Mouse (Mus musculus) stomach, embryonic 16.5 days (tissue): ENCODE data around the gene Arf4. TPM values are rescaled to one million over a fixed set of nuclear protein-coding genes. Genes with fewer than 3 reads are reported as not detected.

ENCODE experiments used
- ATAC-seq: fragments of 200-750 bp; cut with Nextera tagmentation; 2 replicates; pipeline ENCODE4 v1.8.0; 2017; ENCODE audit warnings: moderate number of reproducible peaks, moderate TSS enrichment; ENCODE audit not compliant: insufficient read depth, low FRiP score
- H3K27ac ChIP-seq: fragments of 300-500 bp; sonication (generic); 2 replicates; pipeline ENCODE4 v1.5.1; 2014; ENCODE audit warnings: low read length
- H3K27me3 ChIP-seq: fragments of 300-500 bp; sonication (generic); 2 replicates; pipeline ENCODE4 v1.6.1; 2014; ENCODE audit warnings: low read length, control low read depth, mixed read lengths; ENCODE audit not compliant: control insufficient read depth, insufficient read depth
- H3K36me3 ChIP-seq: fragments of 300-500 bp; sonication (generic); 2 replicates; pipeline ENCODE4 v1.6.1; 2014; ENCODE audit warnings: low read length; ENCODE audit not compliant: control insufficient read depth, insufficient read depth
- H3K4me1 ChIP-seq: fragments of 300-500 bp; sonication (generic); 2 replicates; pipeline ENCODE4 v1.6.1; 2014; ENCODE audit warnings: low read length, control low read depth, mixed read lengths; ENCODE audit not compliant: control insufficient read depth, insufficient read depth
- H3K4me2 ChIP-seq: fragments of 300-500 bp; sonication (generic); 2 replicates; pipeline ENCODE4 v1.6.1; 2014; ENCODE audit warnings: low read depth, low read length, mixed read lengths
- H3K4me3 ChIP-seq: fragments of 300-500 bp; sonication (generic); replicated peaks from 2 replicates; pipeline ENCODE4 v1.5.1; 2014; ENCODE audit warnings: mild to moderate bottlenecking, low read length
- H3K9ac ChIP-seq: fragments of 300-500 bp; sonication (generic); 2 replicates; pipeline ENCODE4 v1.6.1; 2014; ENCODE audit warnings: low read length
- H3K9me3 ChIP-seq: fragments of 300-500 bp; sonication (generic); replicated peaks from 2 replicates; pipeline ENCODE4 v1.6.1; 2016; ENCODE audit warnings: low read length, control low read depth; ENCODE audit not compliant: control insufficient read depth
- WGBS: fragments of 180-500 bp; shearing (Covaris S2); extraction: QIAGEN DNeasy Blood & Tissue Kit; methylation state at CpG from one replicate; pipeline ENCODE4 v1.1.7; 2014; 5-methylcytosine and 5-hydroxymethylcytosine counted together
- polyA plus RNA-seq: library from polyadenylated mRNA; unstranded; fragments of >200 nt; fragmentation: Nextera tagmentation; extraction: Ambion mirVana; gene quantifications from 2 replicates; pipeline ENCODE4 v1.2.1, GENCODE M21; 2015

Gene Arf4
- polyA plus RNA-seq, 1 experiment from 2014 or later = 647 TPM

GRCm38 (mm10) chr14:26658178-26658577 is 20.3 kb downstream of the Arf4 start:
- Histone ChIP-seq H3K9me3 (no peaks in the 10 kb centered on the region), H3K27ac (no peak overlapping the region), H3K4me2 (no peak overlapping the region), H3K4me3 (no peak overlapping the region), H3K9ac (no peak overlapping the region), H3K36me3 (peaks cover 11% of the 10 kb centered on the region), H3K27me3 (no peaks in the 10 kb centered on the region), H3K4me1 (no peaks in the 10 kb centered on the region)
- ATAC-seq = no peak

GRCm38 (mm10) chr14:26660233-26660632 is 22.4 kb downstream of the Arf4 start:
- no peaks in the 10 kb centered on the region for H3K27me3 ChIP-seq
- no peak overlapping the region for H3K9ac ChIP-seq
- no peak overlapping the region for H3K4me2 ChIP-seq
- no peak for ATAC-seq
- 90% methylated on average over 1 of the region's 1 CpGs for WGBS
- no peaks in the 10 kb centered on the region for H3K9me3 ChIP-seq
- peaks cover 4% of the 10 kb centered on the region for H3K36me3 ChIP-seq
- H3K27ac ChIP-seq = no peak overlapping the region
- H3K4me1 ChIP-seq = no peaks in the 10 kb centered on the region
- no peak overlapping the region for H3K4me3 ChIP-seq

- H3K27ac ChIP-seq = no peak overlapping the region
- peaks cover 7% of the 10 kb centered on the region for H3K4me1 ChIP-seq
- peaks cover 4% of the 10 kb centered on the region for H3K36me3 ChIP-seq
- no peak overlapping the region for H3K4me3 ChIP-seq
- no peaks in the 10 kb centered on the region for H3K9me3 ChIP-seq
- H3K4me2 ChIP-seq = no peak overlapping the region
- no peak for ATAC-seq
- H3K9ac ChIP-seq = no peak overlapping the region
- 75% methylated on average over 3 of the region's 3 CpGs for whole genome bisulfite sequencing
- H3K27me3 ChIP-seq = no peaks in the 10 kb centered on the region
These were observed 24.1 kb downstream of the Arf4 start for GRCm38 (mm10) chr14:26662016-26662415.

GRCm38 (mm10) chr14:26662488-26662887 is 24.6 kb downstream of the Arf4 start:
- Histone ChIP-seq H3K27ac (no peak overlapping the region), H3K36me3 (no peaks in the 10 kb centered on the region), H3K4me2 (no peak overlapping the region), H3K9me3 (no peaks in the 10 kb centered on the region), H3K27me3 (no peaks in the 10 kb centered on the region), H3K4me1 (peaks cover 9% of the 10 kb centered on the region), H3K9ac (no peak overlapping the region), H3K4me3 (no peak overlapping the region)
- 77% methylated on average over 2 of the region's 2 CpGs for WGBS
- ATAC-seq = no peak

GRCm38 (mm10) chr14:26663851-26664250 is 26.0 kb downstream of the Arf4 start:
- Histone ChIP-seq H3K4me1 (peaks cover 9% of the 10 kb centered on the region), H3K27ac (no peak overlapping the region), H3K36me3 (no peaks in the 10 kb centered on the region), H3K4me3 (no peak overlapping the region), H3K9me3 (no peaks in the 10 kb centered on the region), H3K27me3 (no peaks in the 10 kb centered on the region), H3K9ac (no peak overlapping the region), H3K4me2 (no peak overlapping the region)
- no peak for ATAC-seq
- WGBS = 82% methylated on average over 2 of the region's 2 CpGs

- Histone ChIP-seq H3K9ac (peak overlapping the region; percentile 78), H3K4me3 (peak overlapping the region; percentile 94), H3K36me3 (no peaks in the 10 kb centered on the region), H3K4me2 (peak overlapping the region; percentile 83), H3K9me3 (no peaks in the 10 kb centered on the region), H3K27ac (no peak overlapping the region), H3K27me3 (no peaks in the 10 kb centered on the region), H3K4me1 (peaks cover 13% of the 10 kb centered on the region)
- ATAC-seq = no peak
- 14% methylated on average over 6 of the region's 6 CpGs for WGBS
These were observed 30.1 kb downstream of the Arf4 start for GRCm38 (mm10) chr14:26667991-26668370.

- Histone ChIP-seq H3K4me1 (peaks cover 13% of the 10 kb centered on the region), H3K4me3 (peak overlapping the region; percentile 94), H3K27ac (peak overlapping the region; percentile 95), H3K4me2 (peak overlapping the region; percentile 83), H3K36me3 (no peaks in the 10 kb centered on the region), H3K9me3 (no peaks in the 10 kb centered on the region), H3K27me3 (no peaks in the 10 kb centered on the region), H3K9ac (peak overlapping the region; percentile 78)
- peak; percentile 54 for ATAC-seq
- WGBS = under 1% methylated on average over 73 of the region's 73 CpGs
These were observed 30.8 kb downstream of the Arf4 start for GRCm38 (mm10) chr14:26668371-26669291.

GRCm38 (mm10) chr14:26669292-26670073 is 31.6 kb downstream of the Arf4 start, which contains the start of gene Pde12:
Gene Pde12 (minus strand): TSS chr14:26669883.
- ATAC-seq = peak; percentile 92
- Histone ChIP-seq H3K27ac (peak within 1 kb of the TSS; percentile 95), H3K4me1 (peaks cover 13% of the 10 kb centered on the region), H3K9ac (peak within 1 kb of the TSS; percentile 78), H3K4me3 (peak within 1 kb of the TSS; percentile 94), H3K4me2 (peak within 1 kb of the TSS; percentile 83), H3K9me3 (no peaks in the 10 kb centered on the region; the same call in 1 of the 2 replicates), H3K36me3 (no peaks in the 10 kb centered on the region), H3K27me3 (no peaks in the 10 kb centered on the region)
- under 1% methylated on average over 70 of the region's 70 CpGs for WGBS

- Histone ChIP-seq H3K27ac (no peak overlapping the region), H3K9me3 (no peaks in the 10 kb centered on the region; the same call in 1 of the 2 replicates), H3K4me1 (peaks cover 13% of the 10 kb centered on the region), H3K27me3 (no peaks in the 10 kb centered on the region), H3K9ac (no peak overlapping the region), H3K4me2 (no peak overlapping the region), H3K4me3 (no peak overlapping the region), H3K36me3 (no peaks in the 10 kb centered on the region)
- ATAC-seq = no peak
These were observed 33.1 kb downstream of the Arf4 start for GRCm38 (mm10) chr14:26670964-26671363.
